Mouse (Mus musculus): ENCODE results near the gene Hoxc12. TPM values are rescaled to one million over a fixed set of nuclear protein-coding genes. Genes with fewer than 3 reads are reported as not detected.

Gene Hoxc12
- total and polyA plus RNA-seq, 3 experiments, result not detected

- Histone ChIP-seq H3K4me1 (ENCODE audit: control insufficient read depth in 1 of 2, insufficient read depth in 2 of 2, low read length in 2 of 2) (peaks cover under 1 to 4% of the 10 kb centered on the region in 2 experiments; a peak in 1 of 4 replicates), H3K4me3 (ENCODE audit: control insufficient read depth in 1 of 2, insufficient read depth in 1 of 2, low read depth in 2 of 2, low read length in 2 of 2) (no peak overlapping the region), H3K27ac (ENCODE audit: control insufficient read depth, low read depth, low read length) (no peak overlapping the region), H3K79me2 (ENCODE audit: control insufficient read depth, insufficient read depth, low read length, poor library complexity) (peaks cover 15% of the 10 kb centered on the region), H3K9ac (ENCODE audit: control insufficient read depth, low read depth, low read length, poor library complexity, severe bottlenecking) (no peak overlapping the region), H3K36me3 (ENCODE audit: control insufficient read depth in 1 of 2, insufficient read depth in 2 of 2, low read length in 2 of 2) (no peaks in the 10 kb centered on the region; a peak in 2 of 4 replicates), H3K9me3 (replicated peaks; ENCODE audit: insufficient read depth, low read length) (no peaks in the 10 kb centered on the region), H3K27me3 (ENCODE audit: control insufficient read depth in 1 of 2, insufficient read depth in 2 of 2, low read length in 2 of 2) (peaks cover 26 to 46% of the 10 kb centered on the region in 2 experiments)
- DNase-seq (ENCODE audit: low read depth, low spot score), result no peak
- TF ChIP-seq CTCF (IDR thresholded peaks at IDR 0.05 in 2 of 3, conservative IDR thresholded peaks at IDR 0.05 in 1 of 3; ENCODE audit: control insufficient read depth in 1 of 3, insufficient read depth in 1 of 3, low read depth in 2 of 3, low read length in 3 of 3, poor library complexity in 1 of 3, severe bottlenecking in 1 of 3) (no peak), ELF1 (IDR thresholded peaks at IDR 0.05; ENCODE audit: low read depth, low read length) (no peak), JUND (IDR thresholded peaks at IDR 0.05; ENCODE audit: low read depth, low read length) (no peak), SMC3 (IDR thresholded peaks at IDR 0.05; ENCODE audit: low read depth, low read length) (no peak), NELFE (IDR thresholded peaks at IDR 0.05; ENCODE audit: low read depth, low read length) (no peak)
Observed at GRCm38 (mm10) chr15:102963259-102963658, 26.7 kb downstream of the Hoxc12 start.

GRCm38 (mm10) chr15:102963671-102964640 lies 27.4 kb downstream of the Hoxc12 start:
- no peak overlapping the region for H3K4me3 ChIP-seq (ENCODE audit: control insufficient read depth in 1 of 2, insufficient read depth in 1 of 2, low read depth in 2 of 2, low read length in 2 of 2)

GRCm38 (mm10) chr15:102965003-102965891 lies 28.7 kb downstream of the Hoxc12 start:
- H3K9ac ChIP-seq (ENCODE audit: control insufficient read depth, low read depth, low read length, poor library complexity, severe bottlenecking), result peak overlapping the region; percentile 80
- TF ChIP-seq USF2 (IDR thresholded peaks at IDR 0.05; ENCODE audit: borderline replicate concordance in 1 of 2, insufficient read depth in 1 of 2, low read depth in 1 of 2, low read length in 2 of 2), result no peak
- no peak for TF ChIP-seq TBP (IDR thresholded peaks at IDR 0.05; ENCODE audit: low read depth, low read length)
- TF ChIP-seq CHD2 (IDR thresholded peaks at IDR 0.05; ENCODE audit: low read length), result no peak
- TF ChIP-seq EP300 (IDR thresholded peaks at IDR 0.05; ENCODE audit: low read depth in 1 of 2, low read length in 2 of 2), result no peak
- TF ChIP-seq MAX (IDR thresholded peaks at IDR 0.05; ENCODE audit: low read length), result no peak
- no peak for TF ChIP-seq MYB (IDR thresholded peaks at IDR 0.05; ENCODE audit: low read depth, low read length)
- TF ChIP-seq ZNF384 (IDR thresholded peaks at IDR 0.05; ENCODE audit: low read depth, low read length), result no peak
- no peak for TF ChIP-seq MYC (IDR thresholded peaks at IDR 0.05; ENCODE audit: low read depth, low read length)
- no peak for TF ChIP-seq MEF2A (IDR thresholded peaks at IDR 0.05; ENCODE audit: extremely low read depth, insufficient replicate concordance, low read depth, low read length, poor library complexity, severe bottlenecking)
- no peak for TF ChIP-seq UBTF (IDR thresholded peaks at IDR 0.05; ENCODE audit: borderline replicate concordance, insufficient read depth, low read depth, low read length)
- no peak for TF ChIP-seq TAL1 (IDR thresholded peaks at IDR 0.05; ENCODE audit: low read length)
- no peak for TF ChIP-seq ZC3H11A (IDR thresholded peaks at IDR 0.05; ENCODE audit: low read depth, low read length)
- TF ChIP-seq TCF12 (IDR thresholded peaks at IDR 0.05; ENCODE audit: low read depth, low read length), result no peak
- no peak for TF ChIP-seq RCOR1 (IDR thresholded peaks at IDR 0.05; ENCODE audit: low read depth, low read length)
- no peak for TF ChIP-seq ZKSCAN1 (IDR thresholded peaks at IDR 0.05; ENCODE audit: low read depth, low read length)

More at GRCm38 (mm10) chr15:102963671-102964640, 27.4 kb downstream of the Hoxc12 start:
- TF ChIP-seq ELF1 (IDR thresholded peaks at IDR 0.05; ENCODE audit: low read depth, low read length) (no peak), BHLHE40 (IDR thresholded peaks at IDR 0.05; ENCODE audit: borderline replicate concordance, low read depth, low read length) (no peak)
- no peak for DNase-seq (ENCODE audit: low read depth, low spot score)
- Histone ChIP-seq H3K79me2 (ENCODE audit: control insufficient read depth, insufficient read depth, low read length, poor library complexity) (peaks cover 21% of the 10 kb centered on the region), H3K4me1 (ENCODE audit: control insufficient read depth in 1 of 2, insufficient read depth in 2 of 2, low read length in 2 of 2) (peaks cover 2 to 10% of the 10 kb centered on the region in 2 experiments; a peak in 3 of 4 replicates), H3K27ac (ENCODE audit: control insufficient read depth, low read depth, low read length) (no peak overlapping the region), H3K27me3 (ENCODE audit: control insufficient read depth in 1 of 2, insufficient read depth in 2 of 2, low read length in 2 of 2) (peaks cover 24 to 39% of the 10 kb centered on the region in 2 experiments), H3K36me3 (ENCODE audit: control insufficient read depth in 1 of 2, insufficient read depth in 2 of 2, low read length in 2 of 2) (peaks cover 0 to 6% of the 10 kb centered on the region in 2 experiments; a peak in 2 of 4 replicates), H3K9me3 (replicated peaks; ENCODE audit: insufficient read depth, low read length) (no peaks in the 10 kb centered on the region), H3K9ac (ENCODE audit: control insufficient read depth, low read depth, low read length, poor library complexity, severe bottlenecking) (no peak overlapping the region)

More at GRCm38 (mm10) chr15:102965003-102965891, 28.7 kb downstream of the Hoxc12 start:
- H3K79me2 ChIP-seq (ENCODE audit: control insufficient read depth, insufficient read depth, low read length, poor library complexity), result peaks cover 28% of the 10 kb centered on the region
- H3K27me3 ChIP-seq (ENCODE audit: control insufficient read depth in 1 of 2, insufficient read depth in 2 of 2, low read length in 2 of 2), result peaks cover 17 to 27% of the 10 kb centered on the region in 2 experiments
- no peaks in the 10 kb centered on the region for H3K9me3 ChIP-seq (replicated peaks; ENCODE audit: insufficient read depth, low read length)
- DNase-seq (ENCODE audit: low read depth, low spot score), result no peak
- H3K4me3 ChIP-seq (ENCODE audit: control insufficient read depth in 1 of 2, insufficient read depth in 1 of 2, low read depth in 2 of 2, low read length in 2 of 2), result peak overlapping the region; percentile 61 to 68
- H3K27ac ChIP-seq (ENCODE audit: control insufficient read depth, low read depth, low read length), result no peak overlapping the region
- peaks cover 10 to 16% of the 10 kb centered on the region in 2 experiments for H3K4me1 ChIP-seq (ENCODE audit: control insufficient read depth in 1 of 2, insufficient read depth in 2 of 2, low read length in 2 of 2)
- peaks cover 0 to 14% of the 10 kb centered on the region in 2 experiments; a peak in 2 of 4 replicates for H3K36me3 ChIP-seq (ENCODE audit: control insufficient read depth in 1 of 2, insufficient read depth in 2 of 2, low read length in 2 of 2)

All from MEL (cell line).